Comparison of ENCODE assay signal across 30 mouse cellular contexts in genomic region chr2:149555209-149555608, GRCm38 (mm10).
DNase-seq lines count a peak whose midpoint lies in the region; ATAC-seq and TF ChIP-seq lines count a peak whose summit lies in the region.
"Had no signal": no experiment of that assay in that cellular context is flagged by ENCODE, and none has a peak within 500 bp of the region (broad histone marks: within the 10 kb centered on the region; RNA-seq: fewer than 3 reads in every experiment).

No protein-coding gene starts in this region.

- H3K4me1 ChIP-seq in hindbrain, postnatal 0 days (ENCODE audit: insufficient read depth, low read length) = no peaks in the 10 kb centered on the region
- no peaks in the 10 kb centered on the region for H3K4me1 ChIP-seq in hindbrain, embryonic 12.5 days
- no peaks in the 10 kb centered on the region for H3K4me1 ChIP-seq in midbrain, postnatal 0 days (ENCODE audit: insufficient read depth, low read length)
- H3K4me1 ChIP-seq in midbrain, embryonic 13.5 days (replicated peaks) = no peaks in the 10 kb centered on the region
- H3K4me1 ChIP-seq: embryonic facial prominence, embryonic 13.5 days; heart, embryonic 13.5 days; hindbrain, embryonic 10.5 days; intestine, embryonic 15.5 days; limb, embryonic 10.5 days; limb, embryonic 15.5 days; liver, embryonic 15.5 days; midbrain, embryonic 15.5 days had no signal

- no peaks in the 10 kb centered on the region for H3K36me3 ChIP-seq in hindbrain, postnatal 0 days (ENCODE audit: insufficient read depth, low read length)
- no peaks in the 10 kb centered on the region for H3K36me3 ChIP-seq in hindbrain, embryonic 12.5 days
- H3K36me3 ChIP-seq in midbrain, postnatal 0 days (ENCODE audit: insufficient read depth, low read length) = no peaks in the 10 kb centered on the region
- no peaks in the 10 kb centered on the region for H3K36me3 ChIP-seq in midbrain, embryonic 13.5 days
- H3K36me3 ChIP-seq: embryonic facial prominence, embryonic 13.5 days; heart, embryonic 13.5 days; hindbrain, embryonic 10.5 days; intestine, embryonic 15.5 days; limb, embryonic 10.5 days; limb, embryonic 15.5 days; liver, embryonic 15.5 days; midbrain, embryonic 15.5 days had no signal

- POLR2A ChIA-PET in Patski (lab: Charles Lee) = no interaction called here

- H3K27ac ChIP-seq in hindbrain, postnatal 0 days = no peak overlapping the region
- H3K27ac ChIP-seq in hindbrain, embryonic 12.5 days = no peak overlapping the region
- H3K27ac ChIP-seq in midbrain, postnatal 0 days (ENCODE audit: low read depth, low read length) = no peak overlapping the region
- H3K27ac ChIP-seq in midbrain, embryonic 13.5 days = no peak overlapping the region
- H3K27ac ChIP-seq: embryonic facial prominence, embryonic 13.5 days; heart, embryonic 13.5 days; hindbrain, embryonic 10.5 days; intestine, embryonic 15.5 days; limb, embryonic 10.5 days; limb, embryonic 15.5 days; liver, embryonic 15.5 days; midbrain, embryonic 15.5 days had no signal

- peak; percentile 14; the same call in 1 of the 2 replicates for TF ChIP-seq CTCF in hindbrain, postnatal 0 days (IDR thresholded peaks at IDR 0.05; ENCODE audit: low read depth)
- peak; percentile 19; the same call in 1 of the 2 replicates for TF ChIP-seq CTCF in midbrain, postnatal 0 days (IDR thresholded peaks at IDR 0.05)
- TF ChIP-seq CTCF in Patski (IDR thresholded peaks at IDR 0.05) = peak; percentile 54

- in situ Hi-C loops in Patski (cut with MboI; ENCODE audit: low pct_unique_long_range_greater_than_20kb) = no loop called here

- no peak for DNase-seq in hindbrain, postnatal 0 days (ENCODE audit: low spot score)
- no peak for DNase-seq in midbrain, postnatal 0 days (ENCODE audit: low spot score)
- no peak for DNase-seq in Patski (ENCODE audit: low read depth, low spot score)
- DNase-seq in frontal cortex, postnatal 25 days (ENCODE audit: low spot score in 2 of 2) = no peak
- no peak for DNase-seq in cerebellum, adult 9-10 months
- DNase-seq: adrenal gland, postnatal 14 days; cerebellum, adult 11 months; cerebellum, adult 9-11 months; embryo, embryonic 11 days; heart, postnatal 10 days; kidney, adult 9 months; kidney, postnatal 25 days; lung, embryonic 14.5 days; lung, postnatal 14 days; right cerebral cortex, adult 18-20 months; spleen, adult 18-20 months; thymus, adult 18-20 months; thymus, postnatal 25 days had no signal

- H3K4me3 ChIP-seq in hindbrain, postnatal 0 days (ENCODE audit: low read length) = no peak overlapping the region
- no peak overlapping the region for H3K4me3 ChIP-seq in hindbrain, embryonic 12.5 days
- no peak overlapping the region for H3K4me3 ChIP-seq in midbrain, postnatal 0 days (ENCODE audit: low read depth, low read length)
- no peak overlapping the region for H3K4me3 ChIP-seq in midbrain, embryonic 13.5 days (replicated peaks)
- H3K4me3 ChIP-seq: embryonic facial prominence, embryonic 13.5 days; heart, embryonic 13.5 days; hindbrain, embryonic 10.5 days; intestine, embryonic 15.5 days; limb, embryonic 10.5 days; limb, embryonic 15.5 days; liver, embryonic 15.5 days; midbrain, embryonic 15.5 days had no signal

- H3K27me3 ChIP-seq in hindbrain, postnatal 0 days (ENCODE audit: insufficient read depth, low read length) = no peaks in the 10 kb centered on the region
- no peaks in the 10 kb centered on the region for H3K27me3 ChIP-seq in hindbrain, embryonic 12.5 days
- no peaks in the 10 kb centered on the region for H3K27me3 ChIP-seq in midbrain, postnatal 0 days (ENCODE audit: insufficient read depth, low read length)
- H3K27me3 ChIP-seq in midbrain, embryonic 13.5 days = no peaks in the 10 kb centered on the region
- no peaks in the 10 kb centered on the region for H3K27me3 ChIP-seq in Patski
- H3K27me3 ChIP-seq: embryonic facial prominence, embryonic 13.5 days; heart, embryonic 13.5 days; intestine, embryonic 15.5 days; limb, embryonic 15.5 days; liver, embryonic 15.5 days; midbrain, embryonic 15.5 days had no signal

- CTCF ChIA-PET in Patski (lab: Charles Lee) = no interaction called here

- no peak overlapping the region for H3K4me2 ChIP-seq in hindbrain, postnatal 0 days (ENCODE audit: low read depth, low read length)
- H3K4me2 ChIP-seq in hindbrain, embryonic 12.5 days (replicated peaks) = no peak overlapping the region
- H3K4me2 ChIP-seq in midbrain, postnatal 0 days (ENCODE audit: low read depth, low read length, poor library complexity, severe bottlenecking) = no peak overlapping the region
- H3K4me2 ChIP-seq in midbrain, embryonic 13.5 days (replicated peaks) = no peak overlapping the region
- H3K4me2 ChIP-seq: embryonic facial prominence, embryonic 13.5 days; heart, embryonic 13.5 days; intestine, embryonic 15.5 days; limb, embryonic 15.5 days; liver, embryonic 15.5 days; lung, embryonic 14.5 days; midbrain, embryonic 15.5 days had no signal

- H3K9me3 ChIP-seq in hindbrain, postnatal 0 days (ENCODE audit: low read length) = no peaks in the 10 kb centered on the region
- H3K9me3 ChIP-seq in hindbrain, embryonic 12.5 days (replicated peaks) = no peaks in the 10 kb centered on the region
- no peaks in the 10 kb centered on the region for H3K9me3 ChIP-seq in midbrain, postnatal 0 days (ENCODE audit: low read length)
- H3K9me3 ChIP-seq in midbrain, embryonic 13.5 days = no peaks in the 10 kb centered on the region
- H3K9me3 ChIP-seq: embryonic facial prominence, embryonic 13.5 days; heart, embryonic 13.5 days; hindbrain, embryonic 10.5 days; intestine, embryonic 15.5 days; limb, embryonic 10.5 days; limb, embryonic 15.5 days; liver, embryonic 15.5 days; midbrain, embryonic 15.5 days had no signal

- no peak for ATAC-seq in hindbrain, postnatal 0 days
- no peak for ATAC-seq in hindbrain, embryonic 12.5 days (ENCODE audit: low FRiP score)
- no peak for ATAC-seq in midbrain, postnatal 0 days (ENCODE audit: low FRiP score)
- ATAC-seq in midbrain, embryonic 13.5 days = no peak
- ATAC-seq in Patski = no peak
- ATAC-seq: forebrain, embryonic 16.5 days; hindbrain, embryonic 16.5 days; intestine, embryonic 15.5 days; midbrain, embryonic 15.5 days had no signal

- no peak overlapping the region for H3K9ac ChIP-seq in hindbrain, postnatal 0 days (replicated peaks; ENCODE audit: low read length)
- H3K9ac ChIP-seq in hindbrain, embryonic 12.5 days = no peak overlapping the region
- H3K9ac ChIP-seq in midbrain, postnatal 0 days (replicated peaks; ENCODE audit: low read length, poor library complexity, severe bottlenecking) = no peak overlapping the region
- no peak overlapping the region for H3K9ac ChIP-seq in midbrain, embryonic 13.5 days (replicated peaks)
- H3K9ac ChIP-seq: embryonic facial prominence, embryonic 13.5 days; heart, embryonic 13.5 days; intestine, embryonic 15.5 days; limb, embryonic 15.5 days; liver, embryonic 15.5 days; lung, embryonic 14.5 days; midbrain, embryonic 15.5 days had no signal
